Mouse (Mus musculus): ENCODE results near the gene Krt78.

- no peak for TF ChIP-seq CTCF (IDR thresholded peaks at IDR 0.05; ENCODE audit: borderline replicate concordance, insufficient read depth, low read length)
- TF ChIP-seq POLR2A (IDR thresholded peaks at IDR 0.05; ENCODE audit: low read depth, low read length), result no peak
Observed at GRCm38 (mm10) chr15:101927340-101928080, 26.6 kb downstream of the Krt78 start.

All from embryonic fibroblast, embryonic 13.5 days (primary cell).